Mouse (Mus musculus) spleen, embryonic (tissue): ENCODE results near the gene Rab11fip4.

ENCODE experiments used
- CTCF ChIA-PET: fragments of 350-600 bp; sonication (Branson Sonifier 250); formaldehyde crosslinking; loops from one replicate; lab custom pipeline; 2022; lab: Charles Lee

Rab11fip4 gene

DNA sequence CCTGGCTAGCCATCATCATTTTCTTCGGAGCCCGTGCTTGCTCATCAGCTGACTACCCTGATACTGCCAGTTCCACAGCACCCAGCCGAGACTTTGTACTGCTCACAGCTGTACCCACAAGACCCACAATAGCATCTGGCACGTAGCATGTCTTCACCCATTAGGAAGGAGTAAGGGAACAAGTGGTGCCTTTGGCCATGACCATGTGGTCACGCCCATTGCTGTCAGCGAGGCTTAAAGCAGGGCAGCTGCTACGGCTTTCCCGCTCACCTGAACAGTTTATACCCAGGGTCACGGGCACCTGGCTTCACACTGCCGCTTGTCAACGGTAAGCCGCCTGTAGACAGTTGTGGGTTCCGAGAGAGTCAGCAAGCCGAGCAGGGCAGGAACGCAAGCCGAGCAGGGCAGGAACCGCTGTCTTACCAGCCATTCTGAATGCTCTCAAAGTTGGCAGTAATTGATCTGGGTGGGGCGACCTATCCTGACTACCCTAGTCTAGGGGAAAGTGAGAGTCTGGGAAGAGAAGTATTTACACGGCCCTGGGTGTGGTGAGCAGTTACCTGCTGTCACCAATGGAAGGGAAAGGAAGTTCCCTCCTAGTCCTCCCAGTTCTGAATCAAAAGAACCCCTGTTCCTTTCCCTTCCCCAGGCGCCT lies 62.0 kb downstream of the Rab11fip4 start:
- CTCF ChIA-PET, result interaction anchor here (1.1 kb wide), 1 partner anchor 11 kb away, joined by 5 read pairs; no protein-coding TSS in a partner anchor

DNA sequence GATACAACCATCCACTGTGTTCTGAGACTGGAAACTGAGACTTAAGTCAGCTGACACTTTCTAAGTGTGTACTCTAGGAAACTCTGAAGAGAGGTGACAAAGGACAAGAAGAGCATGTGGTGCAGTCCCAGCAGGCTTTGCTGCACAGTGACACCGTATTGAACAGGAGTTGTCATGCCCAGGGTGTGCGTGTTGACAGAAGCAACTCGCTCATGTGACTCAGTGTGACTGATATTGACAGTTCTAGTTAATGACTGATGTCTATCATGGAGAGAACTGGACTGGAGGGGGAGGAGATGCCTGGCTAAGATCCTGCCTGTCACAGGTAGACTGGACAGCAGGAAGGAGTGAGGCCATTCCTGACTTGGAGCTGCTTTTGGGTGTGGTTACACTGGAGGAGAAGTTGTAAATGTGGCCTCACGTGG lies 63.4 kb downstream of the Rab11fip4 start:
- CTCF ChIA-PET, result no interaction called here

DNA sequence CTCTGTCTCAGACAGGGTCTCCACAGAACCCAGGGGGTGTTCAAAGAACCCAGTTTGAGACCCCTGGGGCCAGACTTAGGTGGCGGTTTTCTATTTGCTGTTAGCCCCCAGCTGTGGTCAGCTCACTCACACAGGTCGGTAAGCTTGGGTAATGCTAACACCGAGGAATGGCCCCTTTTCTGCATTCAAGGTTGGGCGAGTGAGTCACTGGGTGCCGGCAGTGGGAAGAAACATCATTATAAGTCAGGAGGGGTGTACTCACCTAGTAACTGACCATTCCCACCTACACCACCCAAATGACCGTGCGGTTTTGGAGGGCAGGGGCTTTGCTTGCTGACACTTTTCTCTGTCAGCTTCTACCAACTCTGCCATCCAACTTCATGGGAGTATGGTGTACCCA lies 64.6 kb downstream of the Rab11fip4 start:
- CTCF ChIA-PET, result interaction anchor here (1.2 kb wide), 1 partner anchor 18 kb away, joined by 3 read pairs; no protein-coding TSS in a partner anchor

DNA sequence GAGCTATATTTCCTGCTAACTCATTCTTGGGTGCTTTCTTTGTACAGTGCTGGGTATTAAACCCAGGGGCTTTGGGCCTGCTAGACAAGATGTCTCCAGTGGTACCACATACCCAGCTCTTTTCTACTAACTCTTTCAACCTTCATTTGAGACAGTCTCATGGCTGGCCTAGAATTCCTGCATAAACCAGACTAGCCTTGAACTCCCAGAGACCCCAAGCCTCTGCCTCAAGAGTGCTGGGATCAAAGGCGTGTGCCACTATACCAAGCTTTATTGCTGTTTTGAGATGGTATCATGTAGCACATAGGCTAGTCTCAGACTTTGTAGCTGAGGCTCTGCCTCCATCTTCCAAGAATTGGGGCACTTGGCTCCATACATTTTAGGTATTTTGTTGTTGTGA lies 65.5 kb downstream of the Rab11fip4 start:
- CTCF ChIA-PET, result interaction anchor here (0.5 to 1.2 kb wide), 2 partner anchors 18 to 603 kb away, joined by 3 read pairs; no protein-coding TSS in a partner anchor

DNA sequence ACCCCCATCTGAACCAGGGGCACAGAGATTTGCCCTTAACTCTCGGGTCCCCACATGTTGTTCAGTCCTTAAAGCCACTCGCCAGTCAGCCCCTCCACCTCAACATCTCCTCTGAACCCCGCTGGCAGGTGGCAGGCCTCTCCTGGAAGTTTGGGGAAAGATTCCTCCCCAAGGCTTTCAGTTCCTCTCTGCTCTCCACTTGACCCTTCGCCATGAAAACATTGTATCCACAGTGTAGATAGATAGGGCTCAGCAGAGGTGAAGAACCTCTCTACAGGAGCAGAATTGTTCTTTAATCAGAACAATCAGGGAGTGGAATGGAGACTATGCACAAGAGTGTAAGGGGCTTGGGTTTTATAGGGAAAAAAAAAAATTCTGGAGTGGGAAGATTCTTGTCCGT lies 66.0 kb downstream of the Rab11fip4 start:
- CTCF ChIA-PET, result interaction anchor here (0.5 kb wide), 1 partner anchor 602 kb away, joined by 3 read pairs; no protein-coding TSS in a partner anchor

DNA sequence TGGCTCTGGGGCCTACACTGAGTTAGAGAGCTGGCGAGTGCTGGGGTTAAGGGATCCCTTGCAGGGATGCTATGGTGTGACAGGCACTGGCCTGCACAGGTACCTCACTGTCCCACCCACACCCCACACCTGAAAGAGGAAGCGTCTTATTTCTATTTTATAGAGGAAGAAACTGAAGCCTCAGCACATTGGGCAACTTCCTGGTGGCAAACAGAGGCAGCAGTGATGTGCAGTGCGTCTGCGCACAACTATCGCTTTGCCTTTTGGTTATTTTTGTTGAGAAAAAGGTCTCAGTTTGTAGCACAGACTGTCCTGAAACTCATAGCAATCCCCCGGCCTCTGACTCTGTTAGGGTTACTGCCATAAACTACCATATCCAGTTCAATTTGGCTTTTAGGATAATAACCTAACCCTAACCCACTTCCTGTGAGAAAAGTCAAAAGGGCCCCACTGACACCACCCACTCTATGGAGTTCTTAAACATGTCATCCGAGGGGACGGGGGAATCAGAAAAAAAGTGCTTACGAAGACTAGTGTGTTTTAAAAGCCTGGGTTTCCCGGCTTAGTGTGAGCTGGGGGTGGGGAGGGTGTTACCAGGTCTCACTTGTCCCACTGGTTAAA lies 67.3 kb downstream of the Rab11fip4 start:
- CTCF ChIA-PET, result no interaction called here

DNA sequence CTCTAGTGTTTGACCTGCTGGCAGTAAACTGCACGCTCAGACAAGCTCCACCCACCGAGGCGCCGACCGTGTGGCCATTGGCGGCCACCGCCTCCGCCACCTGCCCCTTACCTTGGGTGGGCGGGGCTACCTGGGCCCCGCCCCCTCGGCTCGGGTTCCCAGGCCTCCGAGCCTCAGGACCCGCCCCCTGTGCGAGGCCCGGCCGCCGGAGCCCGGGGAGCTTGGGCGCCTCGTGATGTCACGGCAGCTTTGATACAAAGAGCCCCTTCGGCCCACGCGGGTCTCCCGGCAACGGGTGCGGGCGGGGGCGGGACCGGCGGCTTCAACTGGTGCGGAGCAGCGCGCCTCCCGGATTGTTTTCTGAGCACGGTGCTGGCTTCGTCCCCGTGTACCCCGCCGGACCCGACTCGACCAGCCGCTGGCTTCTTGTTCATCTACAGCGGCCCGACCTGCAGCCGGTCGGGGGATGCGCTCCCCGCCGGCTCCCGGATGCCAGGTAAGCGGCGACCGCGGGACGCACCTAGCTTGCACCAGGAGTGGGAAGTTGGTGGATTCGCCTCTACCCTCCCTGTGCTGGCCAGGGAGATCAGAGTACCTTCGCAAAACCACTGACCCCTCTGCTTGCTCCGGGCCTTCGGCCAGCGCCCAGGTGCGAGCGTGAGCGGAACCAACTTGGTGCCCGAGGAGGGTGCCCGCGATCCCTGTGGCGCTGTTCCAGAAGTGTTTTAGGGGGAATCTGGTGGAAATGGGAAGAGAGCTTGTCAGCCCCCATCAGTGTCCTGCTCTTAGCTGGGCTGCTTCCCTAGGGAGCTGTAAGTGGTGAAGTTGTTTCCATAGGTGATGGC lies 69.6 kb downstream of the Rab11fip4 start:
- CTCF ChIA-PET, result no interaction called here

DNA sequence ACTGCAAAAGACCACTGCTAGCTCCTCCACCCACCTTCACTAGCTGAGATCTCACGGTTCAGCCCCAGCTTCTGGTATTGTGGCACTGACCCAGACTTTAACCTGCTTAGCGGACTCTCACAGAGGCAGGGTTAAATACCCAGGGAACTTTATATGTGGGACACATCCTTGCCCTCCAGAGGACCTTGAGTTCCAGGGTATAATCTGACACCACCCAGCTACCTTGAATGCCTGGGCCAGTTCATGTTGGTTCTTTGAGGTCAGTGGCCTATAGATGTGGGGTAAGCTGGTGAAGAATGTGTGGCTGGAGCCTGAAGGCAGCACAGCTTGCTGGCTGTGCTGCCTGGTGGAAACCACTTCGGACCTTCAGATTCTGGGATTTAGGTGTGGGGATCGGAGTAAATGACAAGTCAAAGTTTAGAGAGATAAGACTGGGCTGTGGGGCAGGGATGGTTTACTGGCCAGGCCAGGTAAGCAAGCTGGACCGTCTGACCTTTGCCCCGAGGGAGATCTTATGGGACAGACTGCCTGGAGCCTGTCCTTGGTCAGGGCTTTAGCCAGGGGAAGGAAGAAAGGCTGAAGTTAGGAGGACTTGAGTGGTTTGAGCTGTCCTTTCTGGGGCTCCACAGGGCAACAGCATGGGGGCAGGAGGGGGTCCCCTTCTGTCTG lies 71.0 kb downstream of the Rab11fip4 start:
- CTCF ChIA-PET, result no interaction called here

DNA sequence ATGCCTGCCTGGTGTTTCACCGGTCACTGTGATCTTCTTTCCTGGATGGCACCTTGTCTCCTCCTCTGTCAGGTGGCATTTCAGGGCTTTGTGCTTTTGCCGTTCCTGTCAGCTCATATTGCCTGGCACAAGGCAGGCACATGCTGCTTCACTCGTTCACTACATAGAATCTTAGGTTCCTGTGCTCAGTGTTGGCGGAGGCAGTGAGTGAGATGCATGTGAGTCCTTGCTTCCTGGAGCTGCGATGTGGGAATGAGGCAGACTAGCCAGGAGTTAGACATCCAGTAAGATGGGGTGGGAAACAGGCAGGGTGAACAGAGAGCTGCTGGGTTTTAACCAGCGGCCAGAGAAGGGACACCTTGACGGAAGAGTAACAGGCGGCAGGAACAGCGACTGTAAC lies 72.1 kb downstream of the Rab11fip4 start:
- CTCF ChIA-PET, result interaction anchor here (0.5 kb wide), 1 partner anchor 51 kb away, joined by 3 read pairs; no protein-coding TSS in a partner anchor

DNA sequence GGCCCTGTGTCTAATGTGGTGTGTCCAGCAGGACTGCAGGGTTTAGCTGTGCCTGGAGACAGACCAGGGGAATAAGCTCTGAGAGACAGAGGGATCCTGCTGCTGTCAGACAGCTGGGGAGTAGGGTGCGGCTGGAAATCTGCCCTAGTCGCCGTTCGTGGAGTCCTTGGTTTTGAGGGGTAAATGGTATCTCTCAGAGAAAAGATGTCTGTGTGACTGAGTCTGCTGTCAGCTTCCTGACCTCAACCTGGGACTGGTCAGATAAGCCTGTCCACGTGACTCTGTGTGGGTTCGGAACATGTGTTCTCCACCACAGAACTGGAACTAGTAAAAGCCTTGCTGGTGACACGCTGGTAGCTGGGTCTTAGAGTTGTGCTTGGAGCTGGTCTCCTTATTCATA lies 72.6 kb downstream of the Rab11fip4 start:
- CTCF ChIA-PET, result no interaction called here

DNA sequence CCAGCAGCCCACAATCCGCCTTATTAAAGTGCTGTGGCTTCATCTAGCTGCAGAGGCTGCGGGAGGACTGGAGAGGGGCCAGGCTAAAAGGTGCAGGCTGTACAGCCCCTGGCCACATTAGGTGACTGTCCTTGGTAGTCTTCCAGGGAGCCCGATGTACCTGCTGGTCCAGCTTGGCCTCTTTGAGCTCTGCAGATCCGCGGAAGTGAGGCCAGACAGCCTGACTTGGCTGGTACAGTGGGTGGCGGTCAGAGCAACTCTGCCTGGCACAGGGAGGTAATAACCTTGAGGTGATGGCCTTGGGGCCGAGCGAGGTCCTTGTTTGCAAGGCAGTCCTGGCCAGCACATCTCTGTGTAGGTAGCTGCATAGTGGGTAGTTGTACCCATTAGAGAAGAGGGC lies 75.5 kb downstream of the Rab11fip4 start:
- CTCF ChIA-PET, result no interaction called here

DNA sequence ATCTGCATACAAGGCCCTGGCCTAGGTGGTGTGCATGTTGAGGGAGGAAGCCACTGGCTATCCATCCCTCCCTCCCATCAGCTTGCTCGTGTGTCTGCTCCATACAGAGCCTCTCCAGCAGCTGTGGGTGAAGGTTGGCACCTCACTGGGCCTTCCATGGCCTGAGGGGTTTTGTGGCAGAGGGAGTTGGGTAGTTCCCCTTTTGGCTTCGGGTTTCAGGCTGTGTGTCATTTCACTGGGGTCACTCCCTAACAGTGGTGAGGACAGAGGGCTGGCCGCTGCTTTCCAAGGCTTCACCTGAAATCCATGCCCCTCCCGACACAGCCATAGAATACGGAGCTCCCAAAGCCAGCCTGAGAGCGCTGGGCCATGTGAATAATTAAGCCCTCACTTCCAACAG lies 78.2 kb downstream of the Rab11fip4 start:
- CTCF ChIA-PET, result no interaction called here

DNA sequence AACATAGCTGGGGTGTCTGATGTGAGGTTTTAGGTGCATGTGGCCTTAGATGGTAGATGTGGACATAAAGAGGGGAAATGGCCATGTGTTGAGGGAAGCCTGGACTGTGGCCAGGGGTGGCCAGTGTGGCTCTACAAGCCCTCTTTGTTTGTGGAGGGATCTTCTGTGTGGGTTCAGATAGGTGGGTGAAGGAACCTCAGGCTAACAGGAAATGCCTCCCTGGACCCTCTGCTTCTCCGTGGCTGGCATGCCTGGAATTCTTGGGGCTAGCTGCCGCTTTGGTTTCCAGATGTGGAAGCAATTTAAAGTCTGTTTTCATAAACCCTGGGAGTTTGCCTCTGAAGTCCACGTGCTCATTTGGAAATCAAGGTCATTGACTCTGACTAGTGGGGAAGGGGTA lies 78.9 kb downstream of the Rab11fip4 start:
- CTCF ChIA-PET, result no interaction called here

DNA sequence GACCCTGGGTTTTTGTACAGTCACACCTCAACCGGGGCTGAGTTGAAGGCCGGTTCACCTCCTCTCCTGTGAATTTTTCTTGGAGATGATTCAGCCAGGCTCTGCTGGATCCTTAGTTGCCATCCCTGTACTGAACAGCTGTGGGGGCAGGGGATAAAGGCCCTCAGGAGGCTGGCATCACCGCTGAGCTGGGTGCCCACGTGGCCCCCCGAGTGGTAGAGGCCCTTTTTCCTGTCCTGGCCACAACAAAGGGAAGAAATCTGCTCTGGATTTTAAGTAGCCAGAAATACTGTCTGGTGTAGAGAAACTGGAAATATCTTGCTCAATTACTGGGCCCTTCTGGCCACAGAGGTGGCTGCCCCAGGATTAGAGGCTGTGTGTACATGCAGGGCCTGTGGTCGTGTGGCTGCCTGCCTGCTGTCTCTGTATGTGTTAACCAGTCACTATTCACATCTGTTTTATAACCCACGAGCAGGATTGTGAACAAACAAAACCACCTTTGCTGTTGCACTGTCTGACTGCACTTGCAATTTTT lies 79.5 kb downstream of the Rab11fip4 start:
- CTCF ChIA-PET, result no interaction called here

DNA sequence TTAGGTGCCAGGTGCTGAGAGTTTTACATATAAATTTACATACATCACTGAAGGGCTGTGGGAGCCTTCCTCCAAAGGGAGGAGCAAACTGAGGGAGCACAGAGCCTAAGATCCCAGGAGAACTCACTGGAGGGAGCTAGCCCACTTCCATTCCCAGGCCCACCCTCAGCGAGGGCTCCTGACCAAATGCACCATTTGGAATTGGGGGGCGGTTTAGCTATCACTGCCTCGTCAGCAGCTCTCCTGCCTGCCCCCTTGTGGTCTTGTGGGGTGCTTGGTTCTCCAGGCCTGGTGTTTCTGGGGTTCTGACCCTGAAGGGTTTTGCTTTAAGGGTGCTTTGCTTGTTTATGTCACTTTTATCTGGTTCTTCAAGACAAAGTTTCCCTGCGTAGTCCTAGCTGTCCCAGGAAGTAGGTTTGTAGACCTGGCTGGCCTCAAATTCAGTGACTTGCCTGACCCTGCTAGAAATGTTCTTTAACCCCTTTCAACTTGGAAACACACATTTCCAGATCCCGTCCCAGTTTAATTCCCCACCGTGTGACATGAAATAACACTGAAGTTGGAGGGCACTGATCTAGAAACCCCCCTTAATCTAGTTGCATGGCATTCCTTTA lies 80.8 kb downstream of the Rab11fip4 start:
- CTCF ChIA-PET, result no interaction called here

DNA sequence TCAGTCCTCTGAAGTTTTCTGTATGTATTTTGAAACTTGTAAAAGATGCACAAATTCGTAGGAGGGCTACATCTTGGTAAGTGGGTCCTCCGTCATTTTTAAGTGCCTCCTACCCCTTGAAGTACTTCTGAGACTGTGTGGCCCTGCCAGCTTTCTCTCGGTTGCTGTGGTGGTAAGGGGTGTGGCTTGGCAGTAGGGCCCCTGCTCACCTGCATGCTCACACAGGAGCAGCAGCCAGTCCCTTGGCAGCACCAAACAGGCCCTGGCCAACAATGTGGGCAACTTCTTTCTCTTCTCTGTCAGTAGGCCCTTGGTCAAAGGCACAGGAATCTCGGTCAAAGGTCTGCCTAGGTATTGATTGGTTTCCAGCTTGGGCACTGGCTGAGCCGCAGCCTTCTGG lies 82.1 kb downstream of the Rab11fip4 start:
- CTCF ChIA-PET, result no interaction called here

DNA sequence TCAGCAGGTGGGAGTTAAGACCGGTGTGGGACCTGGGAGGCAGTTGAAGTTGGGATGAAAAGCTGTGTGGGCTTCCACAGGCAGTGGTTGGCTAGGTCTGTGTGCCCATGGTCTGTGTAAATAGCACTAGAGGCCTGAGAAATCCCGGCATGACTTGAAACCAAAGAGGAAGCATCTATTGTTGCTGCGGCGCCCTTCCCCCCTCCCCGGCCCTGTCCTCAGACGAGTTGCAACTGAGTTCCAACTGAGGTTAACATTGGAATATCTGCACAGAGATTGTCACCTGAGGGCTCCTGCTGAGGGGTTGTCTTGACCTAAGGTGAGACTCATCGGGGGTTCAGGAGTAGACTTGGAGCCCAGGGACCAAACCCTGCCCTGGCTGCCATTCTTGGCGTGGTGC lies 82.7 kb downstream of the Rab11fip4 start:
- CTCF ChIA-PET, result no interaction called here

DNA sequence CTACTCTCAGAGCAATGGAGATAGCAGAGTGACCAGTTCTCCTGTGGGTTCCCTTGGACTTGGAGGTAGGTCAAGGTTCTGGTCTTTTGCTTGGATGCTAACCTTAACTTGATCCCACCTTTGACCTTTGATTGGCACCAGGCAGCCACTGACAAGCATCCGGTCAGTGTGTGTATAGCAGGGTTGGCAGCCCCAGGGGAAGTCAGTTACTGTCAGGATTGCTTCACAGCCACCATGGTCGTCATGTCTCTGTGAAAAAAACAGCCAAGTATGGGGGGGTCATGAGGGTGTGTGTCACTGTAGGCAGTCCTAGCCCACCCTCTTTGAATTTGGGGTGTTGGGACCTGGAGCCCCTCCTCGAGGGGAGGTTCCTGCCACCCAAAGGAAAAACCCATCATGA lies 83.2 kb downstream of the Rab11fip4 start:
- CTCF ChIA-PET, result no interaction called here

DNA sequence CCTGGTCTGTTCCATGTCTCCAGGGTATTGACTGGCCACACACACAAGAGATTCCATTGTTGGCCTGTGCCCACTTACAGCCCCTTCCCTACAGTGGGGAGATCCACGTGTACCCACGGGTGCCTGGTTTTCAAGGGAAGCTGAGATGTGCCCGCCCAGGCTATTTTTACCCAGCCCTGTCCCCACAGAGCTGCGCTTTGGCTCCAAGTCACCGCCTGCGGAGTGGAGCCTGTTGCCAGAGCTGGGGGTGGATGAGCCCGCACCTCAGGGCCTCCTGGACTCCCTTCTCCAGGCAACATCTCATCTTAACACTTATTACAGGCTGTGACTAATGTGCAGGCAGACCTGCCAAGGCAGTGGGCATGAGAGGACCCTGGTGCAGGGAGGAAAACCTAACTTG lies 83.6 kb downstream of the Rab11fip4 start:
- CTCF ChIA-PET, result no interaction called here

DNA sequence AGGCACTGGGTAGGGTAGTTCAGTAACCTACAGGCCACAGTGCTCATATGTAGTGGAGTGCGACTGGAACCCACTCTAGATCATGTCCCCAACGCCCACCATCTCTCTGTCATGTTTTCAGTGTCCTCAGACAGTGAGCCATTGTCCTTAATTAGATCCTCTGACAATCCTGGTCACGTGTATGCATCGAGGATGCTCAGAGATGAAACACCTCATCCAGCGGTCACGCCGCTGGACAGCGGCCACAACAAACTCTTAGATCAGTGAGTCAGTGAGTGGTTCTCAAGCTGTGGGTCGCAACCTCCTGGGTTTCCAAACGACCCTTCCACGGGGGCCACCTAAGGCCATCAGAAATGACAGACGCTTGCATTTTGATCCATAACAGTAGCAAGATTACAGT lies 84.3 kb downstream of the Rab11fip4 start:
- CTCF ChIA-PET, result interaction anchor here (0.6 kb wide), 1 partner anchor 1323 kb away, joined by 4 read pairs; no protein-coding TSS in a partner anchor

DNA sequence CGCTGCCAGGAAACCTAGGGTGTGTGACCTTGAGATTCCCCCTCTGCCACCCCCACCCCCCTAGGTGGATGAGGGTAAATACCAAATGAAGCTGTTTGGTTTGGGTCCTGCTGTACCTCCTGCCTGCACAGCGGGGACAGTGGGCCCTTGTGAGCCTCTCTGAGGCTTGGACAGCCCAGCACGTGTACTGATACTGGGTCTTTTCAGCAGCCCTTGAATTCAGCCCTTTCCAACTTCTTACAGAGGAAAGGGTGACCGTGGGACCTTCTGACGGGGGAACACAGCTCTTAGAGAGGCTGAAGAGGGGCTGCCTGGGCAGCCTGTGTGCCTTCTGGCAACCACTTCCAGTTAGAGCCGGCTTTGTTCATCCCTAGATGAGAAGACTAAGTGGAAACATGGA lies 85.0 kb downstream of the Rab11fip4 start:
- CTCF ChIA-PET, result no interaction called here
